Mouse (Mus musculus) megakaryocyte, embryonic 14.5 days (primary cell): ENCODE measurements at regions not wholly inside any gene's neighbourhood (a gene's known extent, or its start where the extent isn't known, plus 50 kb on each side); places are given as distances from the start of the nearest gene placed in this dataset.

Experiments
- H3K27me3 ChIP-seq: replicated peaks from 2 replicates; pipeline ENCODE3; 2012; ENCODE audit warnings: inconsistent platforms
- H3K36me3 ChIP-seq: replicated peaks from 2 replicates; pipeline ENCODE3; 2012; ENCODE audit warnings: low read length, inconsistent platforms, mixed read lengths
- H3K4me1 ChIP-seq: 2 replicates; pipeline ENCODE4 v1.6.1; 2012; ENCODE audit warnings: inconsistent platforms
- H3K4me3 ChIP-seq: replicated peaks from 2 replicates; pipeline ENCODE3; 2012; ENCODE audit warnings: moderate library complexity, mild to moderate bottlenecking, inconsistent platforms
- H3K9me3 ChIP-seq: 2 replicates; pipeline ENCODE4 v1.6.1; 2012; ENCODE audit warnings: inconsistent platforms
- FLI1 ChIP-seq: IDR thresholded peaks from 2 replicates; pipeline ENCODE4 v1.6.1; 2012; ENCODE audit warnings: low read length, inconsistent platforms, mixed read lengths
- GATA1 ChIP-seq: IDR thresholded peaks from 3 replicates; pipeline ENCODE4 v1.6.1; 2012; ENCODE audit warnings: mixed read lengths, low read length, inconsistent platforms, borderline replicate concordance

- Histone ChIP-seq H3K4me1 (no peaks in the 10 kb centered on the region), H3K9me3 (peaks cover 22% of the 10 kb centered on the region), H3K27me3 (no peaks in the 10 kb centered on the region), H3K4me3 (no peak overlapping the region), H3K36me3 (no peaks in the 10 kb centered on the region)
- no peak for TF ChIP-seq FLI1
- no peak for TF ChIP-seq GATA1
Measured at GRCm38 (mm10) chr4:31724400-31724799, 239.5 kb upstream of the Map3k7 start.

- Histone ChIP-seq H3K4me1 (no peaks in the 10 kb centered on the region), H3K4me3 (no peak overlapping the region), H3K9me3 (peaks cover 24% of the 10 kb centered on the region), H3K27me3 (no peaks in the 10 kb centered on the region), H3K36me3 (no peaks in the 10 kb centered on the region)
- no peak for TF ChIP-seq GATA1
Measured at GRCm38 (mm10) chr4:31727498-31728148, 236.3 kb upstream of the Map3k7 start.

- Histone ChIP-seq H3K9me3 (peaks cover 24% of the 10 kb centered on the region), H3K4me1 (no peaks in the 10 kb centered on the region), H3K27me3 (no peaks in the 10 kb centered on the region), H3K4me3 (no peak overlapping the region), H3K36me3 (no peaks in the 10 kb centered on the region)
- TF ChIP-seq FLI1 (no peak), GATA1 (no peak)
Measured at GRCm38 (mm10) chr4:31728149-31728516, 235.8 kb upstream of the Map3k7 start.

GRCm38 (mm10) chr4:31743776-31744175 lies 220.1 kb upstream of the Map3k7 start:
- Histone ChIP-seq H3K27me3 (no peaks in the 10 kb centered on the region), H3K9me3 (peaks cover 11% of the 10 kb centered on the region; the same call in 1 of the 2 replicates), H3K4me1 (no peaks in the 10 kb centered on the region), H3K4me3 (no peak overlapping the region), H3K36me3 (no peaks in the 10 kb centered on the region)
- TF ChIP-seq FLI1 (no peak), GATA1 (no peak)

- no peak for TF ChIP-seq GATA1
- TF ChIP-seq FLI1, result no peak
- Histone ChIP-seq H3K4me1 (no peaks in the 10 kb centered on the region), H3K36me3 (no peaks in the 10 kb centered on the region), H3K9me3 (peaks cover 11% of the 10 kb centered on the region; the same call in 1 of the 2 replicates), H3K27me3 (no peaks in the 10 kb centered on the region), H3K4me3 (no peak overlapping the region)
Measured at GRCm38 (mm10) chr4:31744431-31744830, 219.5 kb upstream of the Map3k7 start.

GRCm38 (mm10) chr4:31753677-31754312 lies 210.1 kb upstream of the Map3k7 start:
- H3K4me1 ChIP-seq, result no peaks in the 10 kb centered on the region
- no peak for TF ChIP-seq GATA1
- TF ChIP-seq FLI1, result no peak
- peaks cover 13% of the 10 kb centered on the region; the same call in 1 of the 2 replicates for H3K9me3 ChIP-seq
- peak overlapping the region; percentile 8 for H3K4me3 ChIP-seq
- no peaks in the 10 kb centered on the region for H3K27me3 ChIP-seq
- H3K36me3 ChIP-seq, result no peaks in the 10 kb centered on the region

GRCm38 (mm10) chr4:31757126-31757525 lies 206.8 kb upstream of the Map3k7 start:
- Histone ChIP-seq H3K9me3 (peaks cover 13% of the 10 kb centered on the region; the same call in 1 of the 2 replicates), H3K4me1 (no peaks in the 10 kb centered on the region), H3K27me3 (no peaks in the 10 kb centered on the region), H3K4me3 (no peak overlapping the region), H3K36me3 (no peaks in the 10 kb centered on the region)
- TF ChIP-seq GATA1, result no peak
- no peak for TF ChIP-seq FLI1

- no peak for TF ChIP-seq GATA1
- TF ChIP-seq FLI1, result no peak
- Histone ChIP-seq H3K27me3 (no peaks in the 10 kb centered on the region), H3K36me3 (no peaks in the 10 kb centered on the region)
Measured at GRCm38 (mm10) chr4:31760116-31760515, 203.8 kb upstream of the Map3k7 start.

GRCm38 (mm10) chr4:31762199-31762598 lies 201.7 kb upstream of the Map3k7 start:
- Histone ChIP-seq H3K4me1 (no peaks in the 10 kb centered on the region), H3K4me3 (no peak overlapping the region), H3K27me3 (no peaks in the 10 kb centered on the region), H3K36me3 (no peaks in the 10 kb centered on the region), H3K9me3 (peaks cover 17% of the 10 kb centered on the region)
- TF ChIP-seq FLI1 (no peak), GATA1 (no peak)

More at GRCm38 (mm10) chr4:31760116-31760515, 203.8 kb upstream of the Map3k7 start:
- Histone ChIP-seq H3K9me3 (peaks cover 10% of the 10 kb centered on the region), H3K4me3 (no peak overlapping the region), H3K4me1 (no peaks in the 10 kb centered on the region)

- Histone ChIP-seq H3K4me3 (no peak overlapping the region), H3K4me1 (no peaks in the 10 kb centered on the region), H3K36me3 (no peaks in the 10 kb centered on the region), H3K27me3 (no peaks in the 10 kb centered on the region), H3K9me3 (peaks cover 8% of the 10 kb centered on the region)
- TF ChIP-seq FLI1, result no peak
- TF ChIP-seq GATA1, result no peak
Measured at GRCm38 (mm10) chr4:31768026-31768626, 195.8 kb upstream of the Map3k7 start.
